Mouse (Mus musculus): ENCODE measurements at regions not wholly inside any gene's neighbourhood (a gene's known extent, or its start where the extent isn't known, plus 50 kb on each side); places are given as distances from the start of the nearest gene placed in this dataset.
"Not testable (repeated sequence)": the region's sequence is repeated elsewhere in the genome, so short reads cannot be mapped to it uniquely, and the experiment has no call there.

- H3K4me1 ChIP-seq, result peaks cover 5% of the 10 kb centered on the region; the same call in 1 of the 2 replicates
- no peak overlapping the region for H3K27ac ChIP-seq
- WGBS, result 71% methylated on average over 6 of the region's 6 CpGs
- no peak overlapping the region for H3K4me3 ChIP-seq
- no peak overlapping the region for H3K9ac ChIP-seq
- no peaks in the 10 kb centered on the region for H3K27me3 ChIP-seq (replicated peaks)
- ATAC-seq (ENCODE audit: low FRiP score, low read depth), result no peak
- H3K9me3 ChIP-seq, result no peaks in the 10 kb centered on the region
- H3K4me2 ChIP-seq (replicated peaks), result no peak overlapping the region
- no peaks in the 10 kb centered on the region for H3K36me3 ChIP-seq
These were observed 146.7 kb upstream of the Fer start for GRCm38 (mm10) chr17:63716161-63716560.

- no peak overlapping the region for H3K4me2 ChIP-seq (replicated peaks)
- no peak overlapping the region for H3K27ac ChIP-seq
- no peaks in the 10 kb centered on the region for H3K9me3 ChIP-seq
- H3K9ac ChIP-seq, result no peak overlapping the region
- H3K4me3 ChIP-seq, result no peak overlapping the region
- H3K27me3 ChIP-seq (replicated peaks), result no peaks in the 10 kb centered on the region
- 71% methylated on average over 9 of the region's 9 CpGs for WGBS
- no peak for ATAC-seq (ENCODE audit: low FRiP score, low read depth)
- H3K4me1 ChIP-seq, result peaks cover 5% of the 10 kb centered on the region; the same call in 1 of the 2 replicates
- H3K36me3 ChIP-seq, result no peaks in the 10 kb centered on the region
These were observed 145.7 kb upstream of the Fer start for GRCm38 (mm10) chr17:63717051-63717578.

- Histone ChIP-seq H3K36me3 (no peaks in the 10 kb centered on the region), H3K9ac (no peak overlapping the region), H3K27ac (no peak overlapping the region), H3K9me3 (no peaks in the 10 kb centered on the region), H3K4me3 (no peak overlapping the region), H3K27me3 (replicated peaks) (no peaks in the 10 kb centered on the region), H3K4me2 (replicated peaks) (no peak overlapping the region), H3K4me1 (peaks cover 5% of the 10 kb centered on the region; the same call in 1 of the 2 replicates)
- WGBS, result 65% methylated on average over 16 of the region's 16 CpGs
- peak; percentile 45 for ATAC-seq (ENCODE audit: low FRiP score, low read depth)
These were observed 143.7 kb upstream of the Fer start for GRCm38 (mm10) chr17:63718972-63719715.

- Histone ChIP-seq H3K9ac (no peak overlapping the region), H3K9me3 (no peaks in the 10 kb centered on the region), H3K4me1 (peaks cover 5% of the 10 kb centered on the region; the same call in 1 of the 2 replicates), H3K4me2 (replicated peaks) (no peak overlapping the region), H3K36me3 (no peaks in the 10 kb centered on the region), H3K27ac (no peak overlapping the region; the same call in 1 of the 2 replicates), H3K27me3 (replicated peaks) (no peaks in the 10 kb centered on the region), H3K4me3 (no peak overlapping the region)
- no peak for ATAC-seq (ENCODE audit: low FRiP score, low read depth)
- 89% methylated on average over 4 of the region's 4 CpGs for WGBS
These were observed 143.1 kb upstream of the Fer start for GRCm38 (mm10) chr17:63719771-63720170.

- no peak overlapping the region for H3K27ac ChIP-seq
- no peak overlapping the region for H3K4me3 ChIP-seq
- H3K9me3 ChIP-seq, result no peaks in the 10 kb centered on the region
- no peak for ATAC-seq (ENCODE audit: low FRiP score, low read depth)
- H3K36me3 ChIP-seq, result no peaks in the 10 kb centered on the region
- 44% methylated on average over 4 of the region's 4 CpGs for WGBS
- H3K27me3 ChIP-seq (replicated peaks), result no peaks in the 10 kb centered on the region
- peaks cover 5% of the 10 kb centered on the region; the same call in 1 of the 2 replicates for H3K4me1 ChIP-seq
- H3K4me2 ChIP-seq (replicated peaks), result no peak overlapping the region
- H3K9ac ChIP-seq, result no peak overlapping the region
These were observed 142.0 kb upstream of the Fer start for GRCm38 (mm10) chr17:63720883-63721282.

GRCm38 (mm10) chr17:63722434-63723004, 140.3 kb upstream of the Fer start:
- WGBS, result 87% methylated on average over 12 of the region's 12 CpGs
- no peaks in the 10 kb centered on the region; the same call in 1 of the 2 replicates for H3K4me1 ChIP-seq
- no peak overlapping the region for H3K27ac ChIP-seq

GRCm38 (mm10) chr17:63738206-63738605, 124.7 kb upstream of the Fer start:
- no peak for ATAC-seq (ENCODE audit: low FRiP score, low read depth)
- no peak overlapping the region for H3K27ac ChIP-seq
- H3K9ac ChIP-seq, result no peak overlapping the region
- 88% methylated on average over 1 of the region's 1 CpGs for WGBS
- no peak overlapping the region for H3K4me3 ChIP-seq
- H3K9me3 ChIP-seq, result no peaks in the 10 kb centered on the region
- H3K4me1 ChIP-seq, result no peaks in the 10 kb centered on the region
- no peak overlapping the region for H3K4me2 ChIP-seq (replicated peaks)
- no peaks in the 10 kb centered on the region for H3K27me3 ChIP-seq (replicated peaks)
- no peaks in the 10 kb centered on the region for H3K36me3 ChIP-seq

More at GRCm38 (mm10) chr17:63722434-63723004, 140.3 kb upstream of the Fer start:
- ATAC-seq (ENCODE audit: low FRiP score, low read depth), result no peak
- no peak overlapping the region for H3K9ac ChIP-seq
- no peak overlapping the region for H3K4me2 ChIP-seq (replicated peaks)
- H3K36me3 ChIP-seq, result no peaks in the 10 kb centered on the region
- H3K27me3 ChIP-seq (replicated peaks), result no peaks in the 10 kb centered on the region
- no peak overlapping the region for H3K4me3 ChIP-seq
- H3K9me3 ChIP-seq, result no peaks in the 10 kb centered on the region

- Histone ChIP-seq H3K4me2 (replicated peaks) (no peak overlapping the region), H3K4me1 (no peaks in the 10 kb centered on the region), H3K4me3 (no peak overlapping the region), H3K9ac (no peak overlapping the region), H3K27me3 (replicated peaks) (no peaks in the 10 kb centered on the region), H3K9me3 (no peaks in the 10 kb centered on the region), H3K27ac (no peak overlapping the region), H3K36me3 (no peaks in the 10 kb centered on the region)
- 77% methylated on average over 2 of the region's 2 CpGs for WGBS
- no peak for ATAC-seq (ENCODE audit: low FRiP score, low read depth)
These were observed 123.2 kb upstream of the Fer start for GRCm38 (mm10) chr17:63739710-63740109.

- not testable (repeated sequence) for H3K9me3 ChIP-seq; ATAC-seq (ENCODE audit: low FRiP score, low read depth); H3K27ac ChIP-seq; H3K4me3 ChIP-seq; H3K27me3 ChIP-seq (replicated peaks); H3K36me3 ChIP-seq; H3K9ac ChIP-seq; H3K4me1 ChIP-seq; H3K4me2 ChIP-seq (replicated peaks)
- WGBS, result 94% methylated on average over 6 of the region's 10 CpGs
These were observed 113.6 kb upstream of the Fer start for GRCm38 (mm10) chr17:63749257-63749656.

GRCm38 (mm10) chr17:63754399-63754798, 108.5 kb upstream of the Fer start:
- 90% methylated on average over 2 of the region's 2 CpGs for WGBS
- no peak overlapping the region for H3K4me3 ChIP-seq
- no peaks in the 10 kb centered on the region for H3K27me3 ChIP-seq (replicated peaks)
- no peak for ATAC-seq (ENCODE audit: low FRiP score, low read depth)
- H3K9me3 ChIP-seq, result no peaks in the 10 kb centered on the region
- H3K27ac ChIP-seq, result no peak overlapping the region
- no peak overlapping the region for H3K4me2 ChIP-seq (replicated peaks)
- H3K36me3 ChIP-seq, result no peaks in the 10 kb centered on the region
- H3K9ac ChIP-seq, result no peak overlapping the region
- no peaks in the 10 kb centered on the region for H3K4me1 ChIP-seq

- no peak overlapping the region for H3K27ac ChIP-seq
- no peak overlapping the region for H3K4me2 ChIP-seq (replicated peaks)
- H3K36me3 ChIP-seq, result no peaks in the 10 kb centered on the region
- no peaks in the 10 kb centered on the region for H3K27me3 ChIP-seq (replicated peaks)
- 92% methylated on average over 13 of the region's 13 CpGs for WGBS
- no peak overlapping the region for H3K9ac ChIP-seq
- H3K4me3 ChIP-seq, result no peak overlapping the region
- H3K4me1 ChIP-seq, result no peaks in the 10 kb centered on the region
- no peaks in the 10 kb centered on the region for H3K9me3 ChIP-seq
- no peak for ATAC-seq (ENCODE audit: low FRiP score, low read depth)
These were observed 104.8 kb upstream of the Fer start for GRCm38 (mm10) chr17:63757896-63758695.

GRCm38 (mm10) chr17:63758817-63759404, 104.0 kb upstream of the Fer start:
- Histone ChIP-seq H3K9ac (no peak overlapping the region), H3K4me2 (replicated peaks) (no peak overlapping the region), H3K36me3 (no peaks in the 10 kb centered on the region), H3K4me3 (no peak overlapping the region), H3K27ac (no peak overlapping the region), H3K27me3 (replicated peaks) (no peaks in the 10 kb centered on the region), H3K4me1 (no peaks in the 10 kb centered on the region), H3K9me3 (no peaks in the 10 kb centered on the region)
- ATAC-seq (ENCODE audit: low FRiP score, low read depth), result no peak
- WGBS, result 83% methylated on average over 7 of the region's 7 CpGs
